Mouse (Mus musculus) heart, embryonic 12.5 days (tissue): Measurements from ENCODE around the gene Gm13691. TPM values are rescaled to one million over a fixed set of nuclear protein-coding genes. Genes with fewer than 3 reads are reported as not detected.
"Not testable (repeated sequence)": the region's sequence is repeated elsewhere in the genome, so short reads cannot be mapped to it uniquely, and the experiment has no call there.

Experiments
- ATAC-seq: fragments of 200-750 bp; cut with Nextera tagmentation; 2 replicates; pipeline ENCODE4 v1.8.0; 2017; ENCODE audit warnings: moderate TSS enrichment, moderate library complexity; ENCODE audit not compliant: insufficient number of reproducible peaks, low FRiP score
- H3K27ac ChIP-seq: fragments of 300-500 bp; sonication (generic); 2 replicates; pipeline ENCODE4 v1.5.1; 2016; ENCODE audit warnings: mild to moderate bottlenecking, moderate library complexity; ENCODE audit not compliant: poor library complexity, severe bottlenecking
- H3K27me3 ChIP-seq: fragments of 300-500 bp; sonication (generic); replicated peaks from 2 replicates; pipeline ENCODE4 v1.6.1; 2016; ENCODE audit warnings: mild to moderate bottlenecking, moderate library complexity
- H3K36me3 ChIP-seq: fragments of 300-500 bp; sonication (generic); 2 replicates; pipeline ENCODE4 v1.6.1; 2016; ENCODE audit warnings: mild to moderate bottlenecking, moderate library complexity
- H3K4me1 ChIP-seq: fragments of 300-500 bp; sonication (generic); replicated peaks from 2 replicates; pipeline ENCODE4 v1.6.1; 2016; ENCODE audit warnings: mild to moderate bottlenecking
- H3K4me2 ChIP-seq: fragments of 300-500 bp; sonication (generic); 2 replicates; pipeline ENCODE4 v1.6.1; 2016; ENCODE audit warnings: mild to moderate bottlenecking, moderate library complexity
- H3K4me3 ChIP-seq: fragments of 300-500 bp; sonication (generic); 2 replicates; pipeline ENCODE4 v1.5.1; 2016; ENCODE audit warnings: mild to moderate bottlenecking
- H3K9ac ChIP-seq: fragments of 300-500 bp; sonication (generic); 2 replicates; pipeline ENCODE4 v1.6.1; 2016; ENCODE audit warnings: mild to moderate bottlenecking, moderate library complexity
- H3K9me3 ChIP-seq: fragments of 300-500 bp; sonication (generic); replicated peaks from 2 replicates; pipeline ENCODE4 v1.6.1; 2016; ENCODE audit warnings: mild to moderate bottlenecking, moderate library complexity
- WGBS: fragments of 180-500 bp; shearing (Covaris S2); methylation state at CpG from one replicate; pipeline ENCODE4 v1.1.7; 2016; 5-methylcytosine and 5-hydroxymethylcytosine counted together
- polyA plus RNA-seq: library from polyadenylated mRNA; unstranded; fragments of >200 nt; fragmentation: Nextera tagmentation; extraction: Ambion mirVana; gene quantifications from 2 replicates; pipeline ENCODE4 v1.2.1, GENCODE M21; 2016

Gene Gm13691
- polyA plus RNA-seq, 1 experiment from 2014 or later = not detected

GRCm38 (mm10) chr2:83994526-83994925 lies 4.2 kb downstream of the Gm13691 start:
- H3K9me3 ChIP-seq, H3K36me3 ChIP-seq, H3K27me3 ChIP-seq, H3K4me3 ChIP-seq, ATAC-seq, H3K9ac ChIP-seq, H3K4me2 ChIP-seq, H3K27ac ChIP-seq, H3K4me1 ChIP-seq: not testable (repeated sequence)
- 74% methylated on average over 2 of the region's 3 CpGs for WGBS

- WGBS = 18% methylated on average over 1 of the region's 1 CpGs
- Histone ChIP-seq H3K4me2 (no peak overlapping the region), H3K4me3 (no peak overlapping the region), H3K9ac (no peak overlapping the region), H3K27ac (no peak overlapping the region), H3K36me3 (no peaks in the 10 kb centered on the region), H3K27me3 (no peaks in the 10 kb centered on the region), H3K9me3 (no peaks in the 10 kb centered on the region), H3K4me1 (no peaks in the 10 kb centered on the region)
- ATAC-seq = no peak
These were observed 18.6 kb downstream of the Gm13691 start for GRCm38 (mm10) chr2:84008913-84009312.

- Histone ChIP-seq H3K9me3 (no peaks in the 10 kb centered on the region), H3K4me3 (no peak overlapping the region), H3K4me2 (no peak overlapping the region), H3K27ac (no peak overlapping the region), H3K27me3 (no peaks in the 10 kb centered on the region), H3K9ac (no peak overlapping the region), H3K36me3 (no peaks in the 10 kb centered on the region), H3K4me1 (no peaks in the 10 kb centered on the region)
- no peak for ATAC-seq
- 44% methylated on average over 3 of the region's 3 CpGs for WGBS
These were observed 19.5 kb downstream of the Gm13691 start for GRCm38 (mm10) chr2:84009818-84010217.

- Histone ChIP-seq H3K4me1 (peaks cover 12% of the 10 kb centered on the region), H3K4me2 (no peak overlapping the region), H3K36me3 (no peaks in the 10 kb centered on the region), H3K4me3 (no peak overlapping the region), H3K9me3 (no peaks in the 10 kb centered on the region), H3K27ac (no peak overlapping the region), H3K27me3 (no peaks in the 10 kb centered on the region), H3K9ac (no peak overlapping the region)
- WGBS = 62% methylated on average over 6 of the region's 6 CpGs
- no peak for ATAC-seq
These were observed 24.2 kb downstream of the Gm13691 start for GRCm38 (mm10) chr2:84014572-84014971.

GRCm38 (mm10) chr2:84016291-84016690 lies 25.9 kb downstream of the Gm13691 start:
- WGBS = 78% methylated on average over 5 of the region's 5 CpGs
- not testable (repeated sequence) for H3K27ac ChIP-seq

GRCm38 (mm10) chr2:84018330-84018729 lies 28.0 kb downstream of the Gm13691 start:
- H3K4me3 ChIP-seq = no peak overlapping the region
- H3K4me2 ChIP-seq = peak overlapping the region; percentile 33; the same call in 1 of the 2 replicates
- ATAC-seq = peak; percentile 69
- WGBS = 11% methylated on average over 3 of the region's 3 CpGs
- no peaks in the 10 kb centered on the region for H3K27me3 ChIP-seq
- peak overlapping the region; percentile 26; the same call in 1 of the 2 replicates for H3K27ac ChIP-seq
- H3K36me3 ChIP-seq = no peaks in the 10 kb centered on the region
- no peaks in the 10 kb centered on the region for H3K9me3 ChIP-seq
- H3K4me1 ChIP-seq = peaks cover 17% of the 10 kb centered on the region
- H3K9ac ChIP-seq = no peak overlapping the region

More at GRCm38 (mm10) chr2:84016291-84016690, 25.9 kb downstream of the Gm13691 start:
- not testable (repeated sequence) for H3K4me2 ChIP-seq, H3K9ac ChIP-seq, ATAC-seq, H3K27me3 ChIP-seq, H3K4me3 ChIP-seq, H3K36me3 ChIP-seq, H3K9me3 ChIP-seq
- H3K4me1 ChIP-seq = peaks cover 17% of the 10 kb centered on the region

GRCm38 (mm10) chr2:84019519-84020305 lies 29.4 kb downstream of the Gm13691 start:
- H3K4me2 ChIP-seq = no peak overlapping the region
- H3K27me3 ChIP-seq = no peaks in the 10 kb centered on the region
- ATAC-seq = no peak
- H3K9me3 ChIP-seq = no peaks in the 10 kb centered on the region
- H3K36me3 ChIP-seq = no peaks in the 10 kb centered on the region
- no peak overlapping the region for H3K9ac ChIP-seq
- no peak overlapping the region for H3K4me3 ChIP-seq
- H3K27ac ChIP-seq = no peak overlapping the region
- H3K4me1 ChIP-seq = peaks cover 17% of the 10 kb centered on the region
- 64% methylated on average over 8 of the region's 8 CpGs for WGBS

GRCm38 (mm10) chr2:84021930-84022329 lies 31.6 kb downstream of the Gm13691 start:
- Histone ChIP-seq H3K27me3 (no peaks in the 10 kb centered on the region), H3K27ac (no peak overlapping the region), H3K9ac (no peak overlapping the region), H3K9me3 (no peaks in the 10 kb centered on the region), H3K36me3 (no peaks in the 10 kb centered on the region), H3K4me3 (no peak overlapping the region), H3K4me2 (no peak overlapping the region), H3K4me1 (peaks cover 17% of the 10 kb centered on the region)
- no peak for ATAC-seq
- 58% methylated on average over 2 of the region's 2 CpGs for WGBS

- H3K36me3 ChIP-seq = no peaks in the 10 kb centered on the region
- peaks cover 15% of the 10 kb centered on the region for H3K4me1 ChIP-seq
- no peak overlapping the region for H3K4me2 ChIP-seq
- no peaks in the 10 kb centered on the region for H3K9me3 ChIP-seq
- 86% methylated on average over 2 of the region's 2 CpGs for WGBS
- no peaks in the 10 kb centered on the region for H3K27me3 ChIP-seq
- no peak for ATAC-seq
- no peak overlapping the region for H3K9ac ChIP-seq
- no peak overlapping the region for H3K4me3 ChIP-seq
- no peak overlapping the region for H3K27ac ChIP-seq
These were observed 32.6 kb downstream of the Gm13691 start for GRCm38 (mm10) chr2:84022905-84023304.

GRCm38 (mm10) chr2:84023319-84023718 lies 33.0 kb downstream of the Gm13691 start:
- 70% methylated on average over 2 of the region's 2 CpGs for WGBS
- Histone ChIP-seq H3K4me3 (no peak overlapping the region), H3K9me3 (no peaks in the 10 kb centered on the region), H3K27ac (no peak overlapping the region), H3K9ac (no peak overlapping the region), H3K36me3 (no peaks in the 10 kb centered on the region), H3K4me1 (peaks cover 11% of the 10 kb centered on the region), H3K27me3 (no peaks in the 10 kb centered on the region), H3K4me2 (no peak overlapping the region)
- ATAC-seq = no peak

GRCm38 (mm10) chr2:84025217-84025616 lies 34.9 kb downstream of the Gm13691 start:
- Histone ChIP-seq H3K27me3 (no peaks in the 10 kb centered on the region), H3K9me3 (no peaks in the 10 kb centered on the region), H3K36me3 (no peaks in the 10 kb centered on the region), H3K4me2 (no peak overlapping the region), H3K9ac (no peak overlapping the region), H3K4me1 (no peaks in the 10 kb centered on the region), H3K4me3 (no peak overlapping the region), H3K27ac (no peak overlapping the region)
- no peak for ATAC-seq
- WGBS = 66% methylated on average over 4 of the region's 4 CpGs

- no peak for ATAC-seq
- WGBS = 92% methylated on average over 2 of the region's 2 CpGs
- Histone ChIP-seq H3K27ac (no peak overlapping the region), H3K27me3 (no peaks in the 10 kb centered on the region), H3K9ac (no peak overlapping the region), H3K9me3 (0 out of 2 replicates have a peak, but pooled peaks cover 3% of the 10 kb centered on the region), H3K4me3 (no peak overlapping the region), H3K4me2 (no peak overlapping the region), H3K36me3 (no peaks in the 10 kb centered on the region), H3K4me1 (no peaks in the 10 kb centered on the region)
These were observed 42.2 kb downstream of the Gm13691 start for GRCm38 (mm10) chr2:84032505-84032904.
